Mouse (Mus musculus): ENCODE measurements around the gene Ifrd2. TPM values are rescaled to one million over a fixed set of nuclear protein-coding genes. Genes with fewer than 3 reads are reported as not detected.

Ifrd2 gene
- total RNA-seq (2021), result 10 to 100 TPM; 36.9 to 40.7 TPM

DNA sequence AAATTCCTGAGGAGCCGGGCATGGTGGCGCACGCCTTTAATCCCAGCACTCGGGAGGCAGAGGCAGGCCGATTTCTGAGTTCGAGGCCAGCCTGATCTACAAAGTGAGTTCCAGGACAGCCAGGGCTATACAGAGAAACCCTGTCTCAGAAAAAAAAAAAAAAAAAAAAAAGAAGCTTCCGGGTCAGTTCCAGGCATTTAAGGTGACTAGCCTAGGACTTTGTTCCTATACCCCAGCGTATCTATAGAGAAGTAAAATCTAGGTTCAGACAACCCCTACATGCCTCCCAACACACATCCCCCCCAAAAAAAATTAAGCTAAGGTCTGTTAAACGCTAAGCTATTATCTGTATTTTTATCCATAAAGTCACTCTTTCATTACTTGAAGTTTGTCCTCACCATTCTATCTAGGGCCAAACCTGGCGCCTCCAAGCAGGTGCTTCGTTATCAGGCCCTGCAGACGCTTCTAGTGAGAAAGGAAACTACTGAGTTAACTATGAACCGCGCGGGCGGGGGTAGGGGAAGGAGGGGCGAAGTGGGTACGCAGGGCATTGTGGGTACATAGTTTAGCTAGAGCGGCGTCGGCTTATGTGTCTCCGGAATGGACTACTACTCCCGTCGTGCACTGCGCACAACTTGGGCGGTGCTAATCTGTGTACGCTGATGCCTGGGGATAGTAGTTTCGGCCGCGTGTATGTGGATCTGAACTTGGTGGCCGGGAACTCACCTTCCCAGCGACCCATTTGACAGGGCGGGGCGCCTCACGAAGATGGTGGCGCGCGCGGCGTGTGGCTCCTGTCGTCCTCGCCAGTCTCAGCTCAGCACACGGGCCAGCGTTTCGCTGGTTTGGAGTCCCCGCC lies at the start of gene Ifrd2:
Ifrd2 (plus strand) TSS at position 669 of the 859 bp plus-strand sequence.
- DNase-seq, result peak; percentile 98 to 99
- intact Hi-C loops (cut with DNase I), result no loop called here

DNA sequence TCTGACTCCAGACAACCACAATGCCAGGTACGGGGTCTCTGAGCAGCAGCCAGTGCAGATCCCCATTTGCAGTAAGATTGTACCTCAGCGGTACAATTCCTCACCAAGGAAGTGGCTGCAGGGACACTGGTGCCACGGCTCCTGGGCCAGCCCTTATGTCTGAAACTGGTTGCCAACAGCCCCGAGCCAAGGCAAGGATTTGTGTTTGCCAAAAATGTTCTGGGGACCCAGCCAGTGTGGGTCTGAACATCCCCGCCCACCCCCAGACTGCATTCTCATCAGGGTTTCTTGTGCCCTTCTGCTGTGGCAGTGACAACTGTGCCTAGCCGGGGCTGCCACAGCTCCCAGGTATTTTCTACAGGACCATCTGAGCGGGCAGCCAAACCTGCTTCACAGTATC lies 49.2 kb upstream of the Ifrd2 start:
- intact Hi-C loops (cut with DNase I), result no loop called here
- DNase-seq, result no peak

- DNase-seq, result no peak
- intact Hi-C loops (cut with DNase I), result no loop called here
Observed at GRCm38 (mm10) chr9:107538711-107539110, 48.7 kb upstream of the Ifrd2 start.

- intact Hi-C loops (cut with DNase I), result no loop called here
- DNase-seq, result no peak
Observed at GRCm38 (mm10) chr9:107539940-107540339, 47.5 kb upstream of the Ifrd2 start.

DNA sequence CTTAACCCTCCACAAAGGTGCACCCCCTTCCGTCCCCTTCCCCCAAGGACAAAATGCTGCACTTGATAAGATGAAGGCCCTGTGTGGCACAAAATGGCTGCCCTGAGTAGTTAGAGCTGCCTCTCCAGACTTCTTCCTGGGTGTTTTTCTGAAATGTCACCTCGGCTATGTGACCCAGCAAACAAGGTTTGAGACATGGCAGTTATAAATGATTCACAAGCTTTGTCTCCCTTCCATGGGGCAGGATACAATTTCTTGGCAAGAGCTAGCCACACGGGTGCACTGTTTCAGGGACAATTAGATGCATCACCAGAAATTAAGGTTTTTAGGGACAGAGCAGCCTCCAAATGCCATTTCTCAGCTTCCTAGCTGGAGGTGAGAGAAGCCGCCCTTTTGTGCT lies 47.0 kb upstream of the Ifrd2 start:
- no peak for DNase-seq
- intact Hi-C loops (cut with DNase I), result no loop called here

DNA sequence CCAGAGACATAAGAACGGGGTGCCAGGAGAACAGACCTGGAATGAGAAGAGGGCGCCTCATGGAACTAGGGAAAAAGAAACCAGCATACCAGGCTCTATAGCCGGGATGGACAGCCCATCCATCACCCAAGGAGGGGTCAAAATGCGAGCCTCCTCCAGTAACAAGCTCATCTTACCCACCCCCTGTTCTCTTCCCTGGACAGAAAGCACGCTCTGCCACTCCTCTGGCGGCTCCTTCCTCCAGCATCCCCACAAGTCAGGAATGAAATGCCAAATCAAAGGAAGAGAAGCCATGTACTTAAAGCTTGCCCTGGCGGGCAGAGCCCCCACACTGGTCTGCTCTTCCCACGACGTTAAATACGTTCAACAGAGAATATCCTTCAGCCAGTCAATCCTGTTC lies 46.4 kb upstream of the Ifrd2 start:
- DNase-seq, result no peak
- intact Hi-C loops (cut with DNase I), result no loop called here

DNA sequence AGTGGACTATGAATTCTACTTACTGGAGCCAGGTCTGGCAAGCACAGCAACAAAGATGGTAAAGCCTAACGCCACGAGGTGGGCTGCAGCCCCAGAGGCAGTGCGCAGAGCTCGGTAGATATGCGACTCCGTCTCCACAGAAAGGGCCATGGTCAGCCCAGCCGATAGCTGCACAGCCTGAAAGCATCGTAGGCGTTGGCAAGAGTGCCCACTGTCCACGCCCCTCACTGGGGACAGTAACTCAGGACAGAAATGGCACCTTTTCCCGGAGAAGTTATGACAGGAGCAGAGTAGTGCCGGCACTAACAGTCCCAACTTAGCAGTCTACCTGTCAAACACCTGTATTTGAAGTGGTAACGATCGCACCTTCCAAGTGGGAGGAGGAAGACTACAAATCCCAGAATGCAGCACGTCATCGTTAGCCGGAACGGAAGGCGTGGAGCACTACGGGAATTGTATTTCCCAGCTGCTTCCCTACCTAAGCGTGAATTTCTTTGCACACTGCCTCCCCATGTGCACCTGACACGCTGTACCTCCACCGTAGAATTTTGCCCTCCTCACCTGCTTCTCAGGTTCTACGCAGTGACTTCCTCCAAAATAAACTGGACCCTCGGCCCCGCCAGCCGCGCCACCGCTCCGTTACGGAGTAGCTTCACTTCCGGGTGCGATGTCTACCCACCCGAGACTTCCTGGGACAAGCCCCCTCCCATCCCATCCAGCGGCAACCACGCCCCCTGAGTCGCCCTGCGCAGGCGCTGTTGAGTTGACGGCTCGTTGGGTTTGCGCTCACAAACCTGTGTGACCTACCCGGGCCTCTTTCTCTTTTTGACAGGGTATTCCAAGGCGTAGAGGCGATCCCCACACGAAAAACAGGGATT lies 45.7 kb upstream of the Ifrd2 start, which contains the start of the genes Cyb561d2 and Nprl2:
Cyb561d2 (minus strand) TSS at position 720 of the 878 bp plus-strand sequence.
Nprl2 (plus strand) TSS at position 753 of the 878 bp plus-strand sequence.
- peak; percentile 96 to 97 for DNase-seq
- intact Hi-C loops (cut with DNase I), result no loop called here

GRCm38 (mm10) chr9:107542352-107542686 lies 45.1 kb upstream of the Ifrd2 start:
- intact Hi-C loops (cut with DNase I), result no loop called here
- no peak for DNase-seq

DNA sequence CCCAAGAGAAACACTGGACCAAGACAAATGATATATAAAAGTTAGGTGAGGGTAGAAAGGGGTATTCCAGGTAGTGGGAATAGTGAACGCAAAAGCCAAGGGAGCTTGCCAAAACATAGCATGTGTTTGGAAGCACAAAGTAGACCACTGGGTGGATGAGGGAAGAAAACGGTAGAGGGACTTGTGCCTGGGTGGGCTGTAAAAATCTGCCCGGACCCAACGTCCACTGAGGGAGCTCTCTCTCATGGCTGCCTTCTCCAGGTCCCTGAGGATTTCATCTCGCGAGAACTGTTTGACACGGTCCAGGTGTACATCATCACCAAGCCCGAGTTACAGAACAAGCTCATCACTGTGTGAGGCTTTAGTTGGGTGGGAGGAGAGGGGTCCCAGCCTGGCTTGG lies 44.7 kb upstream of the Ifrd2 start:
- intact Hi-C loops (cut with DNase I), result no loop called here

DNA sequence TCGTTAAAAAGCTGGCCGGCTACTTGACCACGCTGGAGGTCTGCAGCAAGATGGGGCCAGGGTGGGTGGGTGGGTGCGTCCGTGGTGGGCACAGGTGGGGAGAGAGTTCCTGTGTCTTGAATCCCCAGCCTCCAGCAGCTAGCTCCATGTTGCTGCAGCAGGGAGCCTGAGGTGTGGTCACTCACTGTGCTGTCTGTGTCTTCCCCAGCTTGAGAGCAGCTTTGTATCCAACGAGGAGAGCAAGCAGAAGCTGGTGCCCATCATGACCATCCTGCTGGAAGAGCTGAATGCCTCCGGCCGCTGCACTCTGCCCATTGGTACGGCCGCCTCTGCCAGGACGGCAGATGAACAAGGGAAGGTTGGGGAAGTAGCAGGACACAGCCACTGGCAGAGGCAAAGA lies 44.1 kb upstream of the Ifrd2 start:
- no peak for DNase-seq
- intact Hi-C loops (cut with DNase I), result no loop called here

More for the DNA sequence above, 44.7 kb upstream of the Ifrd2 start:
- DNase-seq, result no peak

- intact Hi-C loops (cut with DNase I), result no loop called here
- DNase-seq, result no peak
Observed at GRCm38 (mm10) chr9:107544196-107544700, 43.2 kb upstream of the Ifrd2 start.

- no peak for DNase-seq
- intact Hi-C loops (cut with DNase I), result no loop called here
Observed at GRCm38 (mm10) chr9:107544729-107545128, 42.7 kb upstream of the Ifrd2 start.

- intact Hi-C loops (cut with DNase I), result no loop called here
- no peak for DNase-seq
Observed at GRCm38 (mm10) chr9:107545199-107545598, 42.2 kb upstream of the Ifrd2 start.

- peak; percentile 73 to 90 for DNase-seq
- intact Hi-C loops (cut with DNase I), result no loop called here
Observed at GRCm38 (mm10) chr9:107545602-107546001, 41.8 kb upstream of the Ifrd2 start.

GRCm38 (mm10) chr9:107547026-107547425 lies 40.4 kb upstream of the Ifrd2 start, which contains the start of gene Zmynd10:
Gene Zmynd10 (plus strand): TSS chr9:107547298.
- intact Hi-C loops (cut with DNase I), result no loop called here
- DNase-seq, result peak; percentile 90 to 94

GRCm38 (mm10) chr9:107547957-107548356 lies 39.5 kb upstream of the Ifrd2 start:
- intact Hi-C loops (cut with DNase I), result no loop called here
- DNase-seq, result no peak

DNA sequence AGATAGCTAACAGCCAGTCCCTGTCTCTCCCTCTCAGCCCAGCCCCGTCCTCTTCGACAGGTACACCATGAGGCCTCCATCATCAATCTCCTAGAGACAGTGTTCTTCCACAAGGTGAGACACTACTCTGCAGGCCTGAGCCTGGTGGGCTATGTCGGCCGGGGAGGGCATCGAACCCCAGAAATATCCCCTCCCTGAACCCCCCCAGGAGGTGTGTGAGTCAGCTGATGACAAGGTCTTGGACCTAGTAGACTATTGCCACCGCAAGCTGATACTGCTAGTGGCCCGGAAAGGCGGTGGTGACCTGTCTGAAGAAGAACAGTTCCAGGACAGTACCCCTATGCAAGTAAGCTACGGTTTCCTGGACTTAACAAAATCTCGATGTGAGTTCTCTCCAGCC lies 38.6 kb upstream of the Ifrd2 start:
- intact Hi-C loops (cut with DNase I), result no loop called here
- no peak for DNase-seq

DNA sequence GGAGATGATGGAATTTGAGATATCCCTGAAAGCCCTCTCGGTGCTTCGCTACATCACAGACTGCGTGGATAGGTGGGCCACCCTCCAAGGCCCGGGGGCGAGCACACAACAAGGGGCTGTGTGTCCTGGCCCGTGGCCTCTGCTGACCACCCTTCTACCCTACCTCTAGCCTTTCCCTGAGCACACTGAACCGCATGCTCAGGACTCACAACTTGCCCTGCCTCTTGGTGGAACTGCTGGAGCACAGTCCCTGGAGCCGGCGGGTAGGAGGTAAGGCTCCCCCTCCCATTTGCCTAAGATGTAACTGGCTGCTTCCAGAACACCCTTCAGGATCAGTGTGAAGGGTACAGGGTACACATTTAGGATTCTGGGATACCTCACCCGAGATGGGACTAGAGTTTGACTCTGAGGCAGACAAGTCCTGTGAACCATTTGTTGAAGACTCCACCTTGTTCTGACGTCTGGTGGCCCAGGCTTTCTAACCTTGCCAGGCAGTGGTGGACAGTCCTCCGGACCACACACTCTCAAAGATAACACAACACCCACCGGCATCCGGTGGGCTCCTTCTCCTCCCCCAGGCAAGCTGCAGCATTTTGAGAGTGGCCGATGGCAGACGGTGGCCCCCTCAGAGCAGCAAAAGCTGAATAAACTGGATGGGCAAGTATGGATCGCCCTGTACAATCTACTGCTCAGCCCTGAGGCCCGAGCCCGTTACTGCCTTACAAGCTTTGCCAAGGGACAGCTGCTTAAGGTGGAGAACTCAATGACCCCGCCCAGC lies 38.0 kb upstream of the Ifrd2 start:
- intact Hi-C loops (cut with DNase I), result no loop called here
- no peak for DNase-seq

- intact Hi-C loops (cut with DNase I), result no loop called here
- DNase-seq, result no peak
Observed at GRCm38 (mm10) chr9:107550491-107551116, 36.8 kb upstream of the Ifrd2 start.
